Mouse (Mus musculus): ENCODE measurements at regions not wholly inside any gene's neighbourhood (a gene's known extent, or its start where the extent isn't known, plus 50 kb on each side); places are given as distances from the start of the nearest gene placed in this dataset.

GRCm38 (mm10) chr11:44144477-44144876 lies 243.5 kb upstream of the Adra1b start:
- TF ChIP-seq CTCF (IDR thresholded peaks at IDR 0.05; ENCODE audit: low read depth) (no peak), EP300 (IDR thresholded peaks at IDR 0.05; ENCODE audit: low read depth) (no peak)

Measured in liver, postnatal 0 days (tissue).